ENCODE assay signal across 26 mouse cellular contexts in genomic region chr16:5206051-5206450, GRCm38 (mm10). TPM values are rescaled to one million over a fixed set of nuclear protein-coding genes. Genes with fewer than 3 reads are reported as not detected.
A peak's percentile ranks its signal among the peaks of the same experiment; 100 is the strongest.
DNase-seq lines count a peak whose midpoint lies in the region; TF ChIP-seq lines count a peak whose summit lies in the region.
"Had no signal": no experiment of that assay in that cellular context is flagged by ENCODE, and none has a peak within 500 bp of the region (broad histone marks: within the 10 kb centered on the region; RNA-seq: fewer than 3 reads in every experiment).

No protein-coding gene starts in this region.

- H3K27me3 ChIP-seq in MEL (ENCODE audit: control insufficient read depth in 1 of 2, insufficient read depth in 2 of 2, low read length in 2 of 2): no peaks in the 10 kb centered on the region
- H3K27me3 ChIP-seq: embryonic facial prominence, embryonic 12.5 days; heart, embryonic 15.5 days; liver, embryonic 13.5 days had no signal

- DNase-seq in layer of hippocampus, adult 2 months (ENCODE audit: low spot score in 2 of 2): no peak
- DNase-seq in layer of hippocampus, adult 11-12 months (ENCODE audit: low spot score): no peak
- DNase-seq in 416B (ENCODE audit: low read depth) (peak; percentile 48), MEL (ENCODE audit: low read depth, low spot score) (peak; percentile 55)
- DNase-seq in brain, adult 2 months (ENCODE audit: low read depth, low spot score): peak; percentile 64
- no peak for DNase-seq in left cerebral cortex, postnatal 14 days (ENCODE audit: low spot score in 2 of 2)
- DNase-seq: adrenal gland, postnatal 10 days; cerebellum, adult 11-12 months; cerebellum, adult 9-11 months; embryo, embryonic 11 days; kidney, adult 18-20 months; kidney, postnatal 36 days; left cerebral cortex, postnatal 4 days; liver, embryonic 13.5 days; lung, adult 18-20 months; lung, postnatal 4 days; midbrain, embryonic 14.5 days; retina, postnatal 1 day; right cerebral cortex, postnatal 14 days had no signal

- H3K27ac ChIP-seq in layer of hippocampus, adult 2 months: peak overlapping the region; percentile 48; the same call in 1 of the 2 replicates
- H3K27ac ChIP-seq in MEL (ENCODE audit: control insufficient read depth, low read depth, low read length): no peak overlapping the region
- H3K27ac ChIP-seq: embryonic facial prominence, embryonic 12.5 days; forebrain, embryonic 15.5 days; heart, embryonic 15.5 days; hindbrain, embryonic 13.5 days; liver, embryonic 13.5 days had no signal

- H3K9me3 ChIP-seq in MEL (replicated peaks; ENCODE audit: insufficient read depth, low read length): no peaks in the 10 kb centered on the region
- H3K9me3 ChIP-seq: embryonic facial prominence, embryonic 12.5 days; forebrain, embryonic 15.5 days; heart, embryonic 15.5 days; hindbrain, embryonic 13.5 days; liver, embryonic 13.5 days had no signal

- no peak for TF ChIP-seq CTCF in layer of hippocampus, adult 2 months (conservative IDR thresholded peaks at IDR 0.05)
- TF ChIP-seq CTCF in MEL (IDR thresholded peaks at IDR 0.05 in 2 of 3, conservative IDR thresholded peaks at IDR 0.05 in 1 of 3; ENCODE audit: control insufficient read depth in 1 of 3, insufficient read depth in 1 of 3, low read depth in 2 of 3, low read length in 3 of 3, poor library complexity in 1 of 3, severe bottlenecking in 1 of 3): no peak

- TF ChIP-seq RAD21 in MEL (IDR thresholded peaks at IDR 0.05; ENCODE audit: low read depth, low read length): no peak

- no peak overlapping the region for H3K9ac ChIP-seq in MEL (ENCODE audit: control insufficient read depth, low read depth, low read length, poor library complexity, severe bottlenecking)
- H3K9ac ChIP-seq: embryonic facial prominence, embryonic 12.5 days; forebrain, embryonic 15.5 days; heart, embryonic 15.5 days; hindbrain, embryonic 13.5 days; liver, embryonic 13.5 days had no signal

- TF ChIP-seq POLR2A in MEL (IDR thresholded peaks at IDR 0.05; ENCODE audit: control insufficient read depth in 1 of 2, insufficient read depth in 1 of 2, low read depth in 1 of 2, low read length in 2 of 2, poor library complexity in 1 of 2): no peak

- no peak for TF ChIP-seq EP300 in MEL (IDR thresholded peaks at IDR 0.05; ENCODE audit: low read depth in 1 of 2, low read length in 2 of 2)

- intact Hi-C loops in left cerebral cortex, postnatal 14 days (cut with DNase I): no loop called here

- peaks cover 3% of the 10 kb centered on the region; the same call in 1 of the 2 replicates for H3K79me2 ChIP-seq in MEL (ENCODE audit: control insufficient read depth, insufficient read depth, low read length, poor library complexity)

- H3K4me3 ChIP-seq in layer of hippocampus, adult 2 months: peak overlapping the region; percentile 29
- H3K4me3 ChIP-seq in MEL (ENCODE audit: control insufficient read depth in 1 of 2, insufficient read depth in 1 of 2, low read depth in 2 of 2, low read length in 2 of 2): no peak overlapping the region
- H3K4me3 ChIP-seq: embryonic facial prominence, embryonic 12.5 days; forebrain, embryonic 15.5 days; heart, embryonic 15.5 days; hindbrain, embryonic 13.5 days; liver, embryonic 13.5 days had no signal

- H3K36me3 ChIP-seq in MEL (ENCODE audit: control insufficient read depth in 1 of 2, insufficient read depth in 2 of 2, low read length in 2 of 2): peaks cover 0 to 3% of the 10 kb centered on the region in 2 experiments; a peak in 1 of 4 replicates
- H3K36me3 ChIP-seq: embryonic facial prominence, embryonic 12.5 days; forebrain, embryonic 15.5 days; heart, embryonic 15.5 days; hindbrain, embryonic 13.5 days had no signal

- H3K4me1 ChIP-seq in MEL (ENCODE audit: control insufficient read depth in 1 of 2, insufficient read depth in 2 of 2, low read length in 2 of 2): peaks cover 3 to 13% of the 10 kb centered on the region in 2 experiments

TF ChIP-seq in MEL, 35 proteins besides CTCF, POLR2A, EP300 and RAD21:
- TF ChIP-seq TBP (IDR thresholded peaks at IDR 0.05; ENCODE audit: low read depth, low read length) (no peak), NELFE (IDR thresholded peaks at IDR 0.05; ENCODE audit: low read depth, low read length) (no peak), ZC3H11A (IDR thresholded peaks at IDR 0.05; ENCODE audit: low read depth, low read length) (no peak), TAL1 (IDR thresholded peaks at IDR 0.05; ENCODE audit: low read length) (no peak), BHLHE40 (IDR thresholded peaks at IDR 0.05; ENCODE audit: borderline replicate concordance, low read depth, low read length) (no peak), RCOR1 (IDR thresholded peaks at IDR 0.05; ENCODE audit: low read depth, low read length) (no peak), GATA1 (IDR thresholded peaks at IDR 0.05; ENCODE audit: low read depth, low read length) (no peak), ETS1 (IDR thresholded peaks at IDR 0.05; ENCODE audit: low read depth, low read length) (no peak), E2F4 (IDR thresholded peaks at IDR 0.05; ENCODE audit: borderline replicate concordance, low read depth, low read length) (no peak), USF1 (IDR thresholded peaks at IDR 0.05; ENCODE audit: low read depth, low read length) (no peak), MAFK (IDR thresholded peaks at IDR 0.05; ENCODE audit: borderline replicate concordance, low read depth, low read length) (no peak), MAZ (IDR thresholded peaks at IDR 0.05; ENCODE audit: low read depth, low read length) (no peak), USF2 (IDR thresholded peaks at IDR 0.05; ENCODE audit: borderline replicate concordance in 1 of 2, insufficient read depth in 1 of 2, low read depth in 1 of 2, low read length in 2 of 2) (no peak), CHD1 (IDR thresholded peaks at IDR 0.05; ENCODE audit: low read depth, low read length) (no peak), TCF12 (IDR thresholded peaks at IDR 0.05; ENCODE audit: low read depth, low read length) (no peak)

RNA-seq across cellular contexts. Expression of gene Nagpa, which starts 2.2 kb away (rescaled TPM):
- 10 to 100 TPM; 12.2 to 15.9 TPM for total RNA-seq in layer of hippocampus, adult 2 months (2021)
- 34.0 and 34.5 TPM in 2 replicates for total RNA-seq in MEL (2012; rRNA removed)
- 10 to 100 TPM in 1 of 2 experiments, not detected in 1; 60.5 TPM for polyA plus RNA-seq in MEL (2012; ENCODE audit: insufficient read depth in 1 of 2, insufficient read length in 2 of 2, low read depth in 1 of 2, low replicate concordance in 2 of 2, missing spikeins in 1 of 2)
- 1 to 10 TPM; 7.4 to 10.0 TPM for total RNA-seq in left cerebral cortex, postnatal 14 days (2021)

RNA-seq across cellular contexts. Expression of gene AU021092, which starts 16.0 kb away (rescaled TPM):
- 1 to 10 TPM; 4.6 to 4.9 TPM for total RNA-seq in layer of hippocampus, adult 2 months (2021)
- not detected in 2 replicates for total RNA-seq in MEL (2012; rRNA removed)
- polyA plus RNA-seq in MEL (2012; ENCODE audit: insufficient read depth in 1 of 2, insufficient read length in 2 of 2, low read depth in 1 of 2, low replicate concordance in 2 of 2, missing spikeins in 1 of 2): not detected
- total RNA-seq in left cerebral cortex, postnatal 14 days (2021): 10 to 100 TPM in 1 of 2 experiments, 1 to 10 TPM in 1; 8.8 to 11.3 TPM
- total RNA-seq: monocyte, adult 5-6 weeks had no signal
- polyA plus RNA-seq: activated CD4-positive, CD25-positive, alpha-beta regulatory T cell, adult 4 months had no signal

RNA-seq across cellular contexts. Expression of gene Alg1, which starts 27.4 kb away (rescaled TPM):
- 10 to 100 TPM; 28.7 to 32.1 TPM for total RNA-seq in layer of hippocampus, adult 2 months (2021)
- total RNA-seq in MEL (2012; rRNA removed): 38.2 and 46.4 TPM in 2 replicates
- polyA plus RNA-seq in MEL (2012; ENCODE audit: insufficient read depth in 1 of 2, insufficient read length in 2 of 2, low read depth in 1 of 2, low replicate concordance in 2 of 2, missing spikeins in 1 of 2): 10 to 100 TPM in 1 of 2 experiments, not detected in 1; 42.9 TPM
- 10 to 100 TPM; 26.9 to 29.7 TPM for total RNA-seq in left cerebral cortex, postnatal 14 days (2021)

RNA-seq across cellular contexts. Expression of gene Eef2kmt, which starts 49.7 kb away (rescaled TPM):
- total RNA-seq in layer of hippocampus, adult 2 months (2021): 1 to 10 TPM; 4.7 TPM
- 21.4 and 26.4 TPM in 2 replicates for total RNA-seq in MEL (2012; rRNA removed)
- polyA plus RNA-seq in MEL (2012; ENCODE audit: insufficient read depth in 1 of 2, insufficient read length in 2 of 2, low read depth in 1 of 2, low replicate concordance in 2 of 2, missing spikeins in 1 of 2): 10 to 100 TPM in 1 of 2 experiments, not detected in 1; 48.6 TPM
- total RNA-seq in left cerebral cortex, postnatal 14 days (2021): 1 to 10 TPM; 3.7 to 4.2 TPM

RNA-seq across cellular contexts. Expression of gene Sec14l5, which starts 59.1 kb away (rescaled TPM):
- total RNA-seq in layer of hippocampus, adult 2 months (2021): 1 to 10 TPM; 5.3 to 6.7 TPM
- total RNA-seq in MEL (2012; rRNA removed): not detected in 2 replicates
- under 1 TPM in 1 of 2 experiments, not detected in 1; 0.03 TPM for polyA plus RNA-seq in MEL (2012; ENCODE audit: insufficient read depth in 1 of 2, insufficient read length in 2 of 2, low read depth in 1 of 2, low replicate concordance in 2 of 2, missing spikeins in 1 of 2)
- total RNA-seq in left cerebral cortex, postnatal 14 days (2021): 1 to 10 TPM; 1.2 to 1.5 TPM
- total RNA-seq: monocyte, adult 5-6 weeks had no signal
- polyA plus RNA-seq: activated CD4-positive, CD25-positive, alpha-beta regulatory T cell, adult 4 months; liver, embryonic 13.5 days; small intestine, adult 2 months had no signal

Comparison
In these comparisons a context has a peak if more than half of its experiments do, and no peak if none do; other contexts are left out.
1. DNase-seq: peak in 416B (single experiment), MEL (single experiment) and brain, adult 2 months (single experiment); none in layer of hippocampus, adult 2 months (0 of 2), layer of hippocampus, adult 11-12 months (single experiment) and left cerebral cortex, postnatal 14 days (0 of 2).